Mouse (Mus musculus) myocyte (in vitro differentiated cells): ENCODE measurements around the gene Msi1. TPM values are rescaled to one million over a fixed set of nuclear protein-coding genes. Genes with fewer than 3 reads are reported as not detected.

Experiments
- H3K27me3 ChIP-seq: one replicate; pipeline ENCODE4 v1.6.1; 2011; ENCODE audit not compliant: control insufficient read depth, insufficient read depth, insufficient read length
- H3K36me3 ChIP-seq: one replicate; pipeline ENCODE4 v1.6.1; 2011; ENCODE audit not compliant: control insufficient read depth, insufficient read depth
- H3K4me2 ChIP-seq: one replicate; pipeline ENCODE4 v1.6.1; 2011; ENCODE audit warnings: low read depth, control low read depth
- H3K4me3 ChIP-seq: one replicate; pipeline ENCODE4 v1.5.1; 2011; ENCODE audit warnings: mild to moderate bottlenecking, control low read depth, moderate library complexity
- H3K79me2 ChIP-seq: one replicate; pipeline ENCODE4 v1.6.1; 2011; ENCODE audit not compliant: control insufficient read depth, insufficient read depth
- H3ac ChIP-seq: one replicate; pipeline ENCODE4 v1.6.1; 2011; ENCODE audit not compliant: control insufficient read depth, insufficient read length
- CEBPB ChIP-seq: IDR thresholded peaks from 2 replicates; pipeline ENCODE4 v1.6.1; 2011; ENCODE audit warnings: mild to moderate bottlenecking, moderate library complexity; ENCODE audit not compliant: poor library complexity, insufficient read depth, severe bottlenecking
- E2F4 ChIP-seq: IDR thresholded peaks from one replicate; pipeline ENCODE4 v1.6.1; 2011; ENCODE audit warnings: mild to moderate bottlenecking, control low read depth, moderate library complexity; ENCODE audit not compliant: insufficient read depth
- MAX ChIP-seq: IDR thresholded peaks from one replicate; pipeline ENCODE4 v1.6.1; 2011; ENCODE audit warnings: low read depth, mild to moderate bottlenecking, control low read depth
- MYOD1 ChIP-seq, 3 experiments: IDR thresholded peaks; one replicate each; pipeline ENCODE4 v1.6.1; 2011; ENCODE audit warnings: control low read depth in 2 of 3, low read depth in 2 of 3, mild to moderate bottlenecking in 2 of 3, moderate library complexity in 1 of 3; ENCODE audit not compliant: insufficient read length in 2 of 3, control insufficient read depth in 1 of 3
- MYOG ChIP-seq, 3 experiments: IDR thresholded peaks; one replicate each; pipeline ENCODE4 v1.6.1; 2011; ENCODE audit warnings: control low read depth in 2 of 3, low read depth in 2 of 3, mild to moderate bottlenecking in 2 of 3; ENCODE audit not compliant: insufficient read length in 2 of 3, control insufficient read depth in 1 of 3, insufficient read depth in 1 of 3
- POLR2A ChIP-seq: IDR thresholded peaks from one replicate; pipeline ENCODE4 v1.6.1; 2011; ENCODE audit warnings: low read depth, mild to moderate bottlenecking, control low read depth, moderate library complexity; ENCODE audit not compliant: insufficient read length
- POLR2AphosphoS2 ChIP-seq: IDR thresholded peaks from one replicate; pipeline ENCODE4 v1.6.1; 2011; ENCODE audit warnings: low read depth, control low read depth; ENCODE audit not compliant: insufficient read length
- REST ChIP-seq: IDR thresholded peaks from one replicate; pipeline ENCODE4 v1.6.1; 2011; ENCODE audit warnings: mild to moderate bottlenecking, control low read depth, moderate library complexity; ENCODE audit not compliant: insufficient read depth, insufficient read length
- SRF ChIP-seq: IDR thresholded peaks from one replicate; pipeline ENCODE4 v1.6.1; 2011; ENCODE audit warnings: low read depth; ENCODE audit not compliant: control insufficient read depth, insufficient read length
- TCF12 ChIP-seq: IDR thresholded peaks from one replicate; pipeline ENCODE4 v1.6.1; 2011; ENCODE audit warnings: mild to moderate bottlenecking, control low read depth; ENCODE audit not compliant: poor library complexity, insufficient read depth, severe bottlenecking
- TCF3 ChIP-seq: IDR thresholded peaks from one replicate; pipeline ENCODE4 v1.6.1; 2011; ENCODE audit warnings: low read depth, control low read depth; ENCODE audit not compliant: insufficient read length
- USF1 ChIP-seq: IDR thresholded peaks from one replicate; pipeline ENCODE4 v1.6.1; 2011; ENCODE audit warnings: low read depth, mild to moderate bottlenecking, control low read depth, moderate library complexity
- polyA plus RNA-seq: library from polyadenylated mRNA; unstranded; fragments of >200 nt; fragmentation: generic; extraction: Trizol; gene quantifications from one replicate; pipeline ENCODE4 v1.2.1, GENCODE M21; 2012; ENCODE audit warnings: missing spikeins

Msi1 gene
- 0.31 TPM for polyA plus RNA-seq

DNA sequence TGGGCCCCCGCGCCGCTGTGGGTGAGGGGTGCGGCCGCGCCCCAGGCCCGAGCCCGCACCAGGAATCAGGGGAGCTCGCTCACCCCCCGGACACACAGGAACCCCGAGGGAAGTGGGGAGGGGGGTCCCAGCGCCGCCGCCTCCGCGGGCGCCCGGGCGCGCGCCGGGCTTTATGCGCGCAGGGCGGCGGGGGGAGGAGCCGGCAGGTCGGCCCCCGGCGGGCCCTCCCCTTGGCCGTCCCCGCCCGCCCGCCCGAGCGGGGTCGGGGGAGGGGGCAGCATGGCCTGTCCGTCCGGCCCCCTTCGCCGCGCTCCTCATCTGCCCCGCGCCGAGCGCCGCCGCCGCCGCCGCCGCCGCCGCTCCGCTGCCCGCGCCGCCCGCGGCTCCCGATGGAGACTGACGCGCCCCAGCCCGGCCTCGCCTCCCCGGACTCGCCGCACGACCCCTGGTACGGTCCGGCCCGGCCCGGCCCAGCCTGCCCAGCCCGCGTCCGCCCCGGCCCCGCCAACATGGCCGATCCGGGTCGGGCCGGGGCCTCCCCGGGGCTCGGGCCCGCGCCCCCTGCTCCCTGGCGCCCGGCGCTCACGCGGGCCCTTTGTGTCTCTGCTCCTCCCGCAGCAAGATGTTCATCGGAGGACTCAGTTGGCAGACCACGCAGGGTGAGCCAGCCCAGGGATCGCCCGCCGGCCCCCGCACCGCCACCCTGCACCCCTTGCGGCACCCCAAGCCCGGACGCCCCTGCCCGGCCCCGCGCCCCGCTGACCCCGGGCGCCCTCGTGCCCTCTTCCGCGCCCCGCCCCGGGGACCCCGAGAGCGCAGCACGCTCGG is at the start of gene Msi1:
Gene Msi1 (plus strand): TSS at position 241 of the 828 bp plus-strand sequence.
- Histone ChIP-seq H3K36me3 (no peaks in the 10 kb centered on the region), H3K4me3 (peak within 1 kb of the TSS; percentile 14), H3ac (peak within 1 kb of the TSS; percentile 20), H3K79me2 (no peaks in the 10 kb centered on the region), H3K27me3 (peaks cover 59% of the 10 kb centered on the region), H3K4me2 (peak within 1 kb of the TSS; percentile 55)
- no peak for TF ChIP-seq POLR2AphosphoS2
- TF ChIP-seq USF1, result no peak
- no peak for TF ChIP-seq TCF12

DNA sequence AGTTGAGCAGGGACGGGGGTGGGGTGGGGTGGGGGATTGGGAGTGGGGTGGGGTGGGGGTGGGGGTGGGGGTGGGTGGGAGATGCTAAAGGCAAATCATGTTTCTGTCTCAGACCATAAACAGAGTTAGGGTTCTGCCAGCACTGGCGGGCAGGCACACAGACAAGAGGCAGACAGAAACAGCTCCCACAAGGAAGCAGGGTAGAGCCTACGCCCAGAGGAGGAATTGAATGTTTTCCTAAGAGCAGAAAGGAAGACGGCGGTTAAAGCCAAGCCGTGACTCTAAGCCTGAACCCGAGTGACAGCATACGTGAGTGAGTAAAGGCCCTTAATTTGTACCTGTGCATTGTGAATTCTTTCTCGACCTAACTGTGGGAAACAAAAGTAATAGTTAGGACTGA is 37.5 kb upstream of the Msi1 start:
- Histone ChIP-seq H3K27me3 (peaks cover 57% of the 10 kb centered on the region), H3K4me2 (no peak overlapping the region)

DNA sequence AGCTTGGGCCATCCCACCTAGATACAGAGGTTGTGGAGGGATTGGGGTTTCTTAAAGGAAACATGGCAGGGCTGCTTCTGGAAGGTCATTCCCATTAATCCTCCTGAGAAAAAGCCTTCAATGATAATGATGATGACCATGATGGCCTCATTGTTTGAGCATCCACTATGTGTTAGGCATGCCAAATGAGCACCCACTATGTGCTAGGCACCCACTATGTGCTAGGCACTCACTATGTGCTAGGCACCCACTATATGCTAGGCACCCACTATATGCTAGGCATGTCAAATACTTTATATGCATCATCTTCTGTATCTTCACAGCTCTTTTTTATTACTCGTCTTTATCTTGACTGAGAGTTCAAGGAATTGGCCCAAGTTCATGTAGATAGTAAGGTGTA is 36.4 kb upstream of the Msi1 start:
- Histone ChIP-seq H3K4me2 (no peak overlapping the region), H3ac (no peak overlapping the region)

More for the DNA sequence above, 37.5 kb upstream of the Msi1 start:
- TF ChIP-seq CEBPB (no peak), SRF (no peak), TCF3 (no peak), TCF12 (no peak)
- Histone ChIP-seq H3K79me2 (no peaks in the 10 kb centered on the region), H3K36me3 (no peaks in the 10 kb centered on the region), H3ac (no peak overlapping the region), H3K4me3 (no peak overlapping the region)

DNA sequence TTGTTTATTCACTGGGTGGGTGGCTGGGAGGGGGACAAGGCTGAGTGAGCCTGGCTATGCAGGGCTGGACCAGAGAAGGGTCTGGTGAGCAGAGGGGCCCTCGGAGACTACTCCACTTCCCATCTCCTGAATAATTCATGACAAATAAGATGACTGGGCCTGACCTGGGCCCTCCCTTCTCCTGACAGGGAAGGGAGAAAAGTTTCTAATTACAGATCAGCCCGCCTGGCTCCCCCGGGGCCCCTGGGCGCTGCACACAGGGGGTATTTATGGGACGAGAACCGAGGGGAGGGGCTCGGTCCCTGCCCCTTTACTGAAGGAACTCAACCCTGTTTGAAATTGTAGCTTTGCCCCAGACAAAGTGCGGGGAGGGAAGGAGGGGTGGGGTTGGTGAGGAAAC is 35.2 kb upstream of the Msi1 start:
- H3K27me3 ChIP-seq, result peaks cover 68% of the 10 kb centered on the region
- H3K79me2 ChIP-seq, result no peaks in the 10 kb centered on the region
- H3K36me3 ChIP-seq, result no peaks in the 10 kb centered on the region
- TF ChIP-seq USF1 (no peak), SRF (no peak), POLR2A (no peak), CEBPB (no peak), POLR2AphosphoS2 (no peak), MYOG (IDR thresholded peaks at IDR 0.05; ENCODE audit: control insufficient read depth in 1 of 3, insufficient read depth in 1 of 3, insufficient read length in 2 of 3, low read depth in 2 of 3) (no peak), E2F4 (no peak), MYOD1 (IDR thresholded peaks at IDR 0.05; ENCODE audit: control insufficient read depth in 1 of 3, insufficient read length in 2 of 3, low read depth in 2 of 3) (no peak), TCF12 (no peak), MAX (no peak), TCF3 (no peak), REST (no peak)
- H3ac ChIP-seq, result no peak overlapping the region
- no peak overlapping the region for H3K4me2 ChIP-seq
- H3K4me3 ChIP-seq, result no peak overlapping the region

More for the DNA sequence above, 36.4 kb upstream of the Msi1 start:
- TF ChIP-seq POLR2AphosphoS2 (no peak), TCF3 (no peak), POLR2A (no peak), CEBPB (no peak), SRF (no peak), TCF12 (no peak), USF1 (no peak), MYOD1 (IDR thresholded peaks at IDR 0.05; ENCODE audit: control insufficient read depth in 1 of 3, insufficient read length in 2 of 3, low read depth in 2 of 3) (no peak), MAX (no peak), REST (no peak), MYOG (IDR thresholded peaks at IDR 0.05; ENCODE audit: control insufficient read depth in 1 of 3, insufficient read depth in 1 of 3, insufficient read length in 2 of 3, low read depth in 2 of 3) (no peak), E2F4 (no peak)
- peaks cover 63% of the 10 kb centered on the region for H3K27me3 ChIP-seq
- no peaks in the 10 kb centered on the region for H3K36me3 ChIP-seq
- no peaks in the 10 kb centered on the region for H3K79me2 ChIP-seq
- no peak overlapping the region for H3K4me3 ChIP-seq

DNA sequence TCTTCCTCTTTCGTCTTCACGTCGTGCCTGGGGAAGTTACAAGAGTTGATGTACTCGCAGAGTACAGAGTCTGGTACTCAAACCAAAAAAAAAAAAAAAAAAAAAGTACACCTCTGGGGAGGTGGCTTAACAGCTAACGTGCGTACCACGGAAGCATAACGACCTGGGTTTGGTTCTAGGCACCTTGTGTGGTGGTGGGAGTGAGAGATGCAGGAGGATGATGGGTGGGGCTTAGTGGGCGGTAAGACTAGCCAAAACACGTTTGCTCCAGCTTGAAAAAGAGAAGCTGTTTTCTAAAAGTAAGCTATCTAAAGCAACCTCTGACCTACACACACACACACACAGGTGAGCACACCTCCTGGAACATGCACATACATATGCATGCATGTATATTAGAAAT is 34.6 kb upstream of the Msi1 start:
- Histone ChIP-seq H3K4me3 (no peak overlapping the region), H3K4me2 (no peak overlapping the region), H3K79me2 (no peaks in the 10 kb centered on the region), H3K36me3 (no peaks in the 10 kb centered on the region), H3ac (no peak overlapping the region), H3K27me3 (peaks cover 65% of the 10 kb centered on the region)
- TF ChIP-seq TCF12, result no peak
- TF ChIP-seq POLR2AphosphoS2, result no peak
- no peak for TF ChIP-seq SRF
- no peak for TF ChIP-seq MYOG (IDR thresholded peaks at IDR 0.05; ENCODE audit: control insufficient read depth in 1 of 3, insufficient read depth in 1 of 3, insufficient read length in 2 of 3, low read depth in 2 of 3)
- no peak for TF ChIP-seq MAX
- TF ChIP-seq POLR2A, result no peak
